Mouse (Mus musculus): ENCODE data around the gene Dcaf4.

Dcaf4 gene

GRCm38 (mm10) chr12:83543997-83544396, 23.7 kb downstream of the Dcaf4 start:
- DNase-seq (ENCODE audit: low spot score in 2 of 2) = no peak

DNA sequence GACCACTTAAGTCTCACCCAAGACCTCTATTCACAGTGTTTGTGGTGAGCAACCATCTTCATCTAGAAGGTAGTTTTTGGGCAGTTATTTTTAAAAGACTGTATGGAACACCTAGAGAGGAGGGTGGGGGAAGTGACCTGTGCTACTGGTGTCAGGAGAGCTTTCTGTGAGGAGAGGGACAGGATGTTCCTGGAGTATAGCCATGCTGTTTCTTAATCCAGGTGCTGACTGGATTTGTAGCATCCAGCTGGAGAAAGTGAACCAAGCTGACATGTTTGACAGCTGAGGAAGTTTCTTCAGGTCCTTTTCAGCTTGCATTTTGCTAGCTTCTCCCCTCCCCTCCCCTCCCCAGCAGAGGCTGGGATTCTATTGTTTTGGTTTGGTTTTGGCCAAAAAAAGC, 24.5 kb downstream of the Dcaf4 start:
- no peak for DNase-seq (ENCODE audit: low spot score in 2 of 2)

DNA sequence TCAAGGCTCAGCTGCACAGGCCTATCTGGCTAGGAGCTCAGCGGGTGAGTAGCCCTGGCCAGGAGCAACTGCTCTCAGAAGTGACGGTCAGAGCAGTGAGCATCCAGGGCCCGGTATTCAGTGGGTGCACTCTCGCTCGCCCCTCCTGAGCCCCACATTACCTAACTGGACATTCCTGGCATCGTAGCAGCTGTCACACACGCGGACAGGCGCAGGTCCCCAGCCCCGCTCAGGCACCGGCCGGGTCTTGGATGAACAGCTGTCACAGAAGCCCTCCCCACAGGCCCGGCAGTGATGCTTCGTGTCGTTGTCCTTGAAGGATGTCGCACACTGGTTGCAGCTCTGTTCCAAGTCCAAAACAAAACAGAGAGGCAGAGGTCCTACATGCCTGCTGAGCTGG, 31.0 kb downstream of the Dcaf4 start:
- DNase-seq (ENCODE audit: low spot score in 2 of 2) = no peak

DNA sequence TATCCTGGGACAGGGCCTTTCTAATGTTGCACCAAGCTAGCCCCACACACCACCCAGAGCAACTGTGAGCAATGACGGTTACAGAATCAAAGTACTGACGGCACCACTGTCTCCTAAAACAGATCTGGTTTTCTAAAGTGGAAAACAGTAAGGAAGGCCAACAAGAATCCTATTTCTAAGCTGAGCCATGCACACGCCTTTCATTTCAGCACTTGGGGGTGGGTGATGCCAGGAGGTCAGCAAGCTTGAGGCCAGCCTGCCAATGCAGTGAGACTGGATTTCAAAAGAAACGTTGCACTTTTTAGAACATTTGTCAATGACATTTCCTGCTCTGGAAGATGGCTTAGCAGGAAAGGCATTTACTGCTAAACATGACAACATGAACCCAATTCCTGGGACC, 33.5 kb downstream of the Dcaf4 start:
- no peak for DNase-seq (ENCODE audit: low spot score in 2 of 2)

- no peak for DNase-seq (ENCODE audit: low spot score in 2 of 2)
Measured at GRCm38 (mm10) chr12:83555605-83556004, 35.3 kb downstream of the Dcaf4 start.

- no peak for DNase-seq (ENCODE audit: low spot score in 2 of 2)
Measured at GRCm38 (mm10) chr12:83558496-83558895, 38.2 kb downstream of the Dcaf4 start.

DNA sequence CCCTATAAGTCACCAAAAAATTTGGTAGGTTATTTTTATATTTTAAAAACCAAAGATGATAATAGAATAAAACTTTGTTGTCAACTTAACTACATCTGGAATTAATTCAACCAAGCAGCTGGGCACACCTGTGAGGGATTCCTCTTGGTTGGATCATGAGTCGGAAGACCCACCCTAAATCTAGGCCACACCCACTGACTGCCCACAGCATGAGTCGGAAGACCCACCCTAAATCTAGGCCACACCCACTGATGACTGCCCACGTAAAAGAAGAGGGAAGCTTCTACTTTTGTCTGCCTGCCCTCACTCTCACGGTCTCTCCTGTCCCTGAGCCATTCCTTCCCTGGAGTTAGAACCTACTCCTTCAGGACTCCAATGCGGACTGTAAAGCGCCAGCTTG, 39.9 kb downstream of the Dcaf4 start:
- no peak for DNase-seq (ENCODE audit: low spot score in 2 of 2)

DNA sequence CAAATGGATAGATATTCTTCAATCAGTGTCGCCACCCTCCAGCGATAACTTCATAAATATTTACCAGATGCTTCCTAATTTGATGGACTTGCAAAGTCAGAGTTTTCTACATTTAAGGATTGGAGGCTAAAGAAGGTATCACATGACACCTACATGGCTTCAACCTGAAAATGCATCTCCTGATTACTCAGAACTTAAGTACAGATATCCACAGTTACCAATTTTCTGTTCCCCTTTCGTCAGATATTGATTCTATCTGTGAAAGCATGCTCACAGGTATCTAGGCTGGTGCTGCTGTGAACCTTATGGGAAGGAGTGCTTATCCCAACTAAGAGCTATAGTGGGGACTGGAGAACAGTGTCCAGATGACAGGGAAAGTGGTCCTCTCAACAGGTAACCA, 42.3 kb downstream of the Dcaf4 start:
- DNase-seq (ENCODE audit: low spot score in 2 of 2) = no peak

DNA sequence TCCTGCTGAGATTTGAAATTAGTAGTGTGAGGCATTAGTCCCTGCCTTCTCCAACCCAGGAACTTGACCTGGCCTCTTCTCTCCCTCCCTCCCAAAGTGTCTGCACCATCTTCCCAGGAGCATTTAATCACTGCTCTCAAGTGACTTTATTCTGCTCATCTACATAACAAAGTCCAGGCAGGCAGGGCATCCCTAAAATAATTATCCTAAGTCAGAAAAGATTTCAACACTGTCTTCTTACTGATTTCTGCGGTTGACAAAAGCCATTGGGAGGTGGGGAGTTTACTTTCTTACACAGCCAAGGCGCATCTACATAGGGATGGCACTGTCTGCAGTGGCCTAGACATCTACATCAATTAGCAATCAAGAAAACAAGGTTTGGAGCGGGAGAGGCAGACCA, 49.6 kb downstream of the Dcaf4 start:
- DNase-seq (ENCODE audit: low spot score in 2 of 2) = no peak

- DNase-seq (ENCODE audit: low spot score in 2 of 2) = no peak
Measured at GRCm38 (mm10) chr12:83572717-83573116, 52.5 kb downstream of the Dcaf4 start.

- no peak for DNase-seq (ENCODE audit: low spot score in 2 of 2)
Measured at GRCm38 (mm10) chr12:83577445-83577844, 57.2 kb downstream of the Dcaf4 start.

DNA sequence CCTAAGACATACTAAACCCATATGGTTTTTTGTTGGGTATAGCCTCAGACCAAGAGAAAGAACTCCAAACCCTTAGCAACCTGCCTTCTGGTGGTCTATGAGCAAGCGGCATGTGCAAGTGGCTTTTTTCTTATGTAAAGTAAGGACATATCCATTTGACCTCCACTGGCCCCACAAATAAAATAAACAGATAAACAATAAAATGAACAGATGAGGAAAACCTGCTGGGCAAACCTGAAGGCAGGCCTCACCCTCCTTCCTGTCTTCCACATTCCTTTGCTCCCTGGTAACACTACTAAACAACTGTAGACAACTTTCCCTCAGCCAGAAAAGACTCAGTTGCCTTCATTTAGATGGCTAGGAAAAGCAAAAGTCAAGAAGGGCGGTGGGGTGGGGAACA, 58.1 kb downstream of the Dcaf4 start:
- DNase-seq (ENCODE audit: low spot score in 2 of 2) = no peak

DNA sequence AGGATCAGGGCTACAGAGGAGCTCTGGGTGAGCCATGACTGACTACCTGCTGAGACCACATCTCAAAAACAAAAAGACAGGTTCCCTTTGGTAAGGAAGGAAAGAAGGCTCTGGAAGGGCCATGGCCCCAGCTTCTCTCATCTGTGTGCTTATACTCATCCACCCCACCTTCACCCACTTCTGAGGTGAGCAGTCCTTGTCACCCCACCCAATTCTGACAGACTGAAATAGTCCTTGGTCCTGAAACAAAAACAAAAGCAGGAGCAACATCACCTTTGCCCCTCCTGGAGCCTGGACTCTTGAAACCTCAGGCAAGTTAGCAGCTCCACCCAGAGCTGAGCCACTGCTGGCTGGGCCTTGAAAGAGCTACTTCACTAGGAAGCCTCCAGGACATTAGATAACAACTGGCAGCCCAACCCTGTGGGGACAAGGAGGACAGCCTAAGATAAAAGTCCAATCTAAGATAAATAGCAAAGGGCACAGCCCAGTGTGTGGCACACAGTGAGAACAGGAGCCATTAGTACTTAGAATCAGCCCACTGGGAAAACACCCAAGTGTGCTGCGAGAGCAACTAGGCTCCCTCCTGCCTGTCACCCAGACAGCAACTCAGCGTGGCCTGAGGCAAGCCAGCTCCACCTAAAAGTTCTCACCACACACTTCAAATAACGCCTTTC, 58.8 kb downstream of the Dcaf4 start:
- DNase-seq (ENCODE audit: low spot score in 2 of 2) = peak; percentile 11 to 13

- DNase-seq (ENCODE audit: low spot score in 2 of 2) = no peak
Measured at GRCm38 (mm10) chr12:83580283-83580682, 60.0 kb downstream of the Dcaf4 start.

DNA sequence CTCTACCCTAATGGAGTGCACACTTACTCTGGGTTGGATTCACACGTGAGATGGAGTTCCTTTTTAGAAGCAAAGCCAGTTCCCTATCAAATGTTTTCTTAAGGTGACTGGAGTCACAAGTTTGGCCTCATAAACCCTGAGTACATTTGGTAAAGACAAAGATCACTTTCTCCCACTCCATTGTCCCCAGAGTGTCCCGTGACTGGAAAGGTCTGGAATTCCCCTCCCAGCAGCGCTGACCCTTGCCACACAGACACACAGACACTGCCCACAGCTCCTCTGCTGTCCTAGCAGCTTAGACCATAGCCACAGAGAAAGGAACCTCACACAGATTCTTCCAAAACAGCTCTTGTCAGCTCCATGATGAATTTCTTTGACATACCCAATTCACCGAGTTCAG, 61.8 kb downstream of the Dcaf4 start:
- no peak for DNase-seq (ENCODE audit: low spot score in 2 of 2)

DNA sequence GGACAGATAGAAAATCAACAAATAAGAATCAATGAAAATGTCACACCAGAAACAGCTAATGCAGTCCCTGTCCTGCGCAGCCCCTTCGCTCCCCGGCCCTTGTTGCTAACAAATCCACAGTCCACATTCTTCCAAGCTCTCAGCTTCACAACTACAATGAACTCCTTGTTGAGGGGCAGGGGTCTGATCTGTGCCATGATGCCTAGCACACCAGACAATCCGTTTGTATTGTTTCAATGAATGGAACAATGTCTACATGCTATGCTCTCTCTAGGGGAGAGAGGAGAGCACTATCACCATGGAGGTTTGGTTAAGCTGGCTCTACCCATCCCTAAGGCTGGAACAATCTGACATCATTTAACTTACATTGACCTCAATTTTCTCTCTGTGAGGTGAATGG, 62.5 kb downstream of the Dcaf4 start:
- no peak for DNase-seq (ENCODE audit: low spot score in 2 of 2)

GRCm38 (mm10) chr12:83586628-83587027, 66.4 kb downstream of the Dcaf4 start:
- DNase-seq (ENCODE audit: low spot score in 2 of 2) = no peak
